Mouse (Mus musculus) gastrocnemius, adult 18-20 months (tissue): ENCODE measurements around the gene Gse1. TPM values are rescaled to one million over a fixed set of nuclear protein-coding genes. Genes with fewer than 3 reads are reported as not detected.

Experiments used
- DNase-seq: peaks from one replicate; pipeline ENCODE4 v3.0.0; 2021; ENCODE audit warnings: low spot score
- total RNA-seq, 2 experiments: library from RNA; stranded (reverse); gene quantifications; 2 replicates each; pipeline ENCODE4 v1.2.3; 2021

Gse1 gene
- total RNA-seq, 2 experiments from 2014 or later: 28.9 to 32.6 TPM

DNA sequence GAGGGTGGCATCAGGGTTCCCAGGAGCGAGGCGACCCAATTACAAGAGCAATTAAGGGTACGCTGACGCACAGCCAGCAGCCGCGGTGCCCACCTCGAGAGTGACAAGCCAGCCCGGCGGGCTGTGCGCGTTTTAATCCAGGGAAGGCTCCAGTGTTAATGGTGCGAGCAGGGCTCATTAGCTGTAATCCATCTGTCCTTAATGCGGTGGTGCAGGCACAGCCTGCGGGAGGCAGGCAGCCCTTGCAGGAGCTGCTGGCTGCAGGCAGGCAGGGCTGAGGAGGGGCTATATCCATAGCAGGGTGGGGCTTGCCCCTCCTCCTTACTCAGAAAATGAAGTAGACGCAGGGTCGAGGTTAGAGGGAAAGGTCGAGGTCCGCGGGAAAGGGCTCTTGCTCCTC, 211.1 kb downstream of the Gse1 start:
- DNase-seq: no peak

DNA sequence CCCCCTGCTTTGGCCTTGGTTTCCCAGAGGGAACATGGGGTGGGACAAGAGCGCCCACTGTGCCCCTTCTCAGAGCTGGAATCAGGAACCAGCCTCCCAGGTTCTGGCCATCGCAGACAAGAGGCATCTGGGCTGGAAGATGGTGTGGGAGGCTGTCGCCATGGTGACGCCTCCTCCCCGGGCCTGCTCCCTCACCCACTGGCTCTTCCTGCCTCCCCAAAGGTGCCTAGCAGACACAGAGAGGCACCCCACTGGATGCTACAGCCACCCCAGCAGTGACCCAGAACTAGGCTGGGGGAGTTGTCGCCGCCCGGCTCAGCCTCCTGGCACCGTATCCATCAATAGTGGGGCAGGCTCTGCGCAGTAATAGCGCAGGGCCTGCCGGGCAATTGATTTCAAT, 212.5 kb downstream of the Gse1 start:
- no peak for DNase-seq

- no peak for DNase-seq
Measured at GRCm38 (mm10) chr8:120441637-120442036, 213.4 kb downstream of the Gse1 start.

DNA sequence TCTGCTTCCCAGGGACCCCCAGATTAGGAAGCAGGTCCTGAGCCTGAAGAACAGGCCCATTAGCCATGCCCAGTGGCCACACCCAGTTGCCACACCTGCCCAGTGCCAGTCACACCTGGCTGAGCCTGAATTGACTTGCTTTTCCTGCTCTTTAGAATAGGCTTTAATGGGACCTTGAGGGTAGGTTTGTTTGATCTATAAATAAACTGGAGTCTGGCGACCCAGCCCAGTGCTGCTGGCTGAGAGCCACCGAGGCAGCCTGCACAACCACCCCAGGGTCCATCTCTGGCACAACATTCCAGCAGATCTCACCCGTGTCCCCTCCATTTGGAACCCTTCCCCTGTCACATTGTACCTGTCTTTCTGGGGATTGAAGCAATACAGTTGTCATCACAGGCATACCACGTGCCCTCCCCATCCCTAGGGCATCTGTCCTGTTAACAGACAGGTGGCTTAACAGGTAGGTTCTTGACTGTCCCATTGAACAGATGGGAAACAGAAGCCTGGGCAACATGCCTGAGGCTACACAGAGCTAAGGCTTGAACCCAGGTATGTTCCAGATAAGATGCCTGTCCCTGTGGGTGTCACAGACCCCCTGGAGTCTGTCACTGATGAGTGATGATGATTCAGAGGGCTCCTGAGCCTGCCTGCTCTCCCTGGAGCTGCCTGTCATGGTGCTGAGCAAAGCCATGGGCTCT, 214.2 kb downstream of the Gse1 start:
- DNase-seq: no peak

- DNase-seq: no peak
Measured at GRCm38 (mm10) chr8:120445249-120445648, 217.0 kb downstream of the Gse1 start.

DNA sequence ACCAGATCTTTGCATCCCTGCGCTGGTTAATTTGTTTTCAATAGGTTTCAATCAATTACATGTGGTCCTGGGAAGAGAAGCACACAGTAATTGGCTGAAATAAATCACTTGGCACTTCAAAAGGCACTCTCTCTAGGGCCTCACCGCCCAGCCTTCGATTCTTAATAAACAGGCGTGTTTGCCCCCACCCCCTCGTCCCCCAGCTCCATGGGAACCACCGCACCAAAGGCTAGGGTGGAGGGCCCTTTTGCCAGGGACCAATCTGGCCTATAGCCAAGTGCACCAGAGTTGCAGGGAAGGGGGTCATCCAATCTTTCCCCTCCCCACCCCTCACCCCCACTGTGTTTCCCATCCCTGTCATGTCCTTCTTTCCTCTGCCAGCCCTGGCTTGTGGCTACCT, 219.9 kb downstream of the Gse1 start:
- no peak for DNase-seq

- DNase-seq: peak; percentile 47
Measured at GRCm38 (mm10) chr8:120449139-120449538, 220.9 kb downstream of the Gse1 start.

DNA sequence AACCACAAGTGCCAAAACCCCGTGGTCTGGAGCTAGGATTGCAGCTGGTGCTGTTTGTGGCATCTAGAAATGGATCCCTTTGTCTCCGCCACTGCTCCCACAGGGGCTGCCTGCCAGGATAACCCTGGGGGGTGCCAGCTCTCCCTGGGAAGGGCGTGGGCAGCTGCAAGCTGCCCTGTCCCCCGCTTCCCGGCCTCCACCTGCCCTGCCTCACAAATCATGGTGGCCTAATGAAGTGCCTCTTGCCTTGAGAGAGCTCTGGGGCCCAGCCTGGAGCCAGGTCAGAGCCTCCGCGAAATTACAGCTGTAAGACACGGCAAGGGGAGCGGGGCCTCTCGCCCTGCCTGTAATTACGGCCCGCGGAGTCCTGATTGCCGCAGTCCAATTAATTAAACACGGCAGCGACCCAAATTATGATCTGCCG, 221.4 kb downstream of the Gse1 start:
- peak; percentile 79 for DNase-seq

- no peak for DNase-seq
Measured at GRCm38 (mm10) chr8:120452111-120452510, 223.9 kb downstream of the Gse1 start.

- no peak for DNase-seq
Measured at GRCm38 (mm10) chr8:120454404-120454803, 226.1 kb downstream of the Gse1 start.

GRCm38 (mm10) chr8:120460375-120460774, 232.1 kb downstream of the Gse1 start:
- no peak for DNase-seq

DNA sequence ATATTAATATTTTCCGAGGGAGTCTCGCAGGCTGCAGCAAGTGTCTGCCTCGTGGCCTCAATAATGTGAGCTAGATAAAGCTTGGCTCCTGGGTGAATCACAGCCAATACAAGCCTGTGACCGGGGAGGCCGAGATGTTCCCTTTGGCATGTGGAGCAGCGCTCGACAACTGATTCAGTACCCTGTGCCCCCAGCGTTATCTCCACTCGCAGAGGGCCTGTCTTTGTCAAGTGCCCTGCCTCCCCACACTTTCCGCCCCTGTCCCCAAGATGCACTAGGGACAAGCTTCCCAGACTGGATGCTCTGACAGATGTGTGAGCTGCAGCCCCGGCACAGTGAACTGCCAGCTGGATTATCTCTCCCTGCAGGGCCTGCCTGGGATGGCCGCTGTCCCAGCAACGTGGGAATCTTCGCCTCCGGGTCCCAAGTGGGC, 233.9 kb downstream of the Gse1 start:
- DNase-seq: no peak

DNA sequence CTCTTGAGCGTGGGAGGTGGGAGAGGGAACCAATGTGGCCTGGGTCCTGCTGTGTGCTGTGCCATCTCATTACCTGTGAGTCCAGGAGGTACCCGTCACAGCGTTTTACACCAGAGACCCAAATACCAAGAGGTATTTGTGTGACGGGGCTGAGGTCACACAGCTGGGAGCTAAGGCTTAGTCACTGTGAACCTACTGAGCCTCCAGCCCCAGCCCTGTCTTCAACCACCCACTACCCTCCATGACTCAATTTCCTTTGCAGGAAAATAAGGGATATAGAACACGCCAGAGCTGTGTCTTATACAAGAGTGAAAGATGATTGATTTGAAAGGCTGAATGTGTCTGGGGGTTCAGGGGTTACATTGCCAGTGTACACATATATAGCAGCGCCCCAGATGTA, 234.4 kb downstream of the Gse1 start:
- DNase-seq: no peak

DNA sequence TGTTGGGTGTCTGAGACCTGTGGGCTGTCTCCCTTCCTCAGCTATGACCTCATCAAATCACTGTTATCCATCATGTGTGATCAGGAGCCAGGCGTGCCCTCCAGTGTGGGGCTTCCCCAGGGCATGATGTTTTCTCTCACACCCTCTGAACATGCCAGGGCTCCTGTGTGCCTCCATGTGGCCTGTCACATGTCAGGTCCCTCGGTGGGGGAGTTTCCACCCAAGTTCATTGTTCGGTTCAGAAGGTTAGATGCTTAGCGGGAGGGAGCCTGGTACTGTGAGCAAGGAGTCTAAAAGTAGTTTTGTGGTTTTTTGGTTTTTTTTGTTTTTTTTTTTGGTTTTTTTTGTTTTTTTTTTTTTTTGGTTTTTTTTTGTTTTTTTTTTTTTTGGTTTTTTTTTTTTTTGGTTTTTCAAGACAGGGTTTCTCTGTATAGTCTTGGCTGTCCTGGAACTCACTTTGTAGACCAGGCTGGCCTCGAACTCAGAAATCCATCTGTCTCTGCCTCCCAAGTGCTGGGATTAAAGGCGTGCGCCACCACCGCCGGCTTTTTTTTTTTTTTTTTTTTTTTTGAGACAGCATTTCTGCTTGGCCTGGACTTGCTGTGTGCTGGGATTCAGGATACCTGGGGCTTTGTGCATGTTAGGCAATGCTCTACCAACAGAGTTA, 235.8 kb downstream of the Gse1 start:
- DNase-seq: no peak

GRCm38 (mm10) chr8:120464585-120464937, 236.3 kb downstream of the Gse1 start:
- DNase-seq: no peak

DNA sequence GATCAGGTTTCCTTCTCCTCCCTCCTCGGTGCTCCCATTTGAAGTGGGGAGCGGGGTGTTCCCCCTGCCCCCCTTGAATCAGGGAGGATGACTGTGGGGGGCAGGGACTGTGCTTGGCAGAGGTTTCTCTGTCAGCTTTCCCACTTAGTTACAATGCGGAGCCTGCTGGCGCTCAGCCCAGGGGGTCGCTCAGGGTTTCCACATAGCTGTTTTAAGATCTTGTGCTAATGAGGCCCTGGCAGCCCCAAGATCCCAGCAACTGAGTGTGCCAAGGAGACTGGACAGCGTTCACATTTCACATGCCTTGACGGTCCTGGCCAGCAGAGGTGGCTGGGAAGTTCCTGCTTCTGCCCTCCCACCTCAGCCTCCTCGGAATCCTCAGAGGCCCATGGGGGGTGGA, 237.5 kb downstream of the Gse1 start:
- no peak for DNase-seq

DNA sequence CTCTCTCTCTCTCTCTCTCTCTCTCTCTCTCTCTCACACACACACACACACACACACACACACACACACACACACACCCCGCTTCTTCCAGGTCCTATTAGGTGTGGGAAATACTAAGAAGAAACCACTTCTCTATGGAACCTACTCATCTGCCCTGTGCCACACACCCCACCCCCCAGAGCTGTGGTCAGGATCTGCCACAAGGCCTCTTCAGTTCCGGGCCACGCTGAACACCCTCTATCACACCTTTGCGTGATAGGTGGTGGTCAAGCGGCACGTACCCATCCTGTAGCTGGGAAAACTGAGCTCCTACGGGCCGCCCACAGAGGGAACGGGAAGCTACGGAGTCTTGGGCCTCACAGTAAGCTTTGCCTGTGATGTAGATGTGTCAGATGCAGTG, 238.0 kb downstream of the Gse1 start:
- no peak for DNase-seq

GRCm38 (mm10) chr8:120467598-120467997, 239.3 kb downstream of the Gse1 start:
- DNase-seq: no peak

GRCm38 (mm10) chr8:120470170-120470569, 241.9 kb downstream of the Gse1 start:
- DNase-seq: no peak

DNA sequence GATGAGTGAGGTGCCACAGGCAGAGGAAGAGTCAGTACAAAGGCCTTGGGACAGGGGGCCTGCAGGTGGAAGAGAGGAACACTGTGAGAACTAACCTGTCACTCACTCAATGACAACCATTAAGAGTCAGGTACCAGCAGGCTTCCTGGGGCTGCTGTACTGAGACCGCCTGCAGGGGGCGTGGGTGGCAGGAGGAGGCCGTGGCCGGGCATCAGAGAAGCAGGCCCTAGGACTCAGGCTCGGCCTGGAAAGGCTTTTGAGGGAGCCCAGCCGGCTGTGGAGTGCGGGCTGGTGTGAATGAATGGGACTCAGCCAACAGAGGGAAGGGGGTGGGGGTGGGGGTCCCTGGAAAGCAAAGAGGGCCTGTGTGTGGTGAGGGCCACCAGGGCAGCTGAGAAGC, 242.9 kb downstream of the Gse1 start:
- no peak for DNase-seq

DNA sequence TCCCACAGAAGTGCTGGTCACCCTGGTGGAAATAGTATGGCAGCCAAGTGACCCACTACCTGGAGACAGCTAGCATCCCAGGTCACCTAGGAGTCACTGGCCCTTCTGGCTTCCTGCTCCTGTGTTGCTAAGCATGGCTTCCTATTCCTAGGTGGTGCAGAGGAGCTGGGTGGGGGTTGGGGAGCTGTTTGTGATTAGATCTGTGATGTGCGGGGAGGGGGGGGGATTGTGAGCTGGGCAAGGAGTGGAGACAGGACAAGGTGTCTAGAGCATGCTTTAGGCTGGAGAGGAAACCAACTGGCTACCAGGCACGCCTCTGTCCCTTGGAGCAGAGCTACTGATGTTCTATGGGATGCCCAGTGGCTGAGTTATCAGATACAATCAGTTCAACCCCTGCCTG, 243.5 kb downstream of the Gse1 start:
- no peak for DNase-seq

DNA sequence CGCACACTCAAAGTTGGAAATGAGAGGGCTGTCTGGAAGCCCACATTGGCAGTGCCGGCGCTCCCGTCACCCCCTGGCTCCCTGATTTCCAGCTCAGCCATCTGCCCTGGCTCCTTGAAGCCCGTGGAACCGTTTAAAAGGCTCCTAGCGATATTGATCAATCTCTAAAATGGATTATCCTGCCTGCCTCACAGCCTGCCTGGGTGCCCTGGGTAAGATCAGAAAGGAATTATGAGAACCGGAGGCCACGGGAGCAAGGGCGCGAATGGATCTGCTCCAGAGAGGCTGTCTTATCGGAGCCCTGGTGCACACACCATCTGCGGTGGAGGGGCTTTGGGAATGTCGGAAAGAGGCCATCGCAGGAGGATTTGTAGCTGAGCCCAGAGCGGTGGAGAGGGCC, 244.0 kb downstream of the Gse1 start:
- no peak for DNase-seq

DNA sequence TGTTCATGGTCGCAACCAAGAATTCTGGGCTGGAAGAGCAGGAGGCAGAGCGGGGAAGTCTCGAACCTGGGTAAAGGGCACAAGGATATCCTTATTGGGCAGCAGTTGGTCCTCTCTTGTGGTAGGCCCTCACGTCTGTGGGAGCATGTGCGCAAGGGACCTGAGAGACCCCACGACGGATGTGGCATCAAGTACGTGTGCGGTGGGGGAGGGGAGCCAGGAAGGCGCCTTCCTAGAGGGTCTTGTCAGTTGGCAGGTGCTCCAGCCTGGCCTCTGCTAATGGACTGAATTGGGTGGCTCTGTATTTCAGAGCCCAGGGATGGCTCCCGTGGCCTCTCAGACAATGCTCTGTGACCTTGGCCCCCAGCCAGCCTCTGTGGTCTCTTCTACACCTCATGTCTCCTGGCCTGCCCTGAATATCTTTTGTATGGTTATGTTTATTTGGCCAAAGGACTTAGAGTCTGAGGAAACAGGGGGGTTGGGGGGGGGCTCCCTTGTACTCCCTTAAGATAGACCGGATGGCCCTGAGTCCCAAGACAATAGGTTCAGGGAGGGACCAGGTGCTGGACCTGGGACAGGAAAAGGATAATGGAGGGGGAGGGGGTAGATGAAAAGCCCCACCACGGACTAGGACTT, 245.6 kb downstream of the Gse1 start:
- DNase-seq: no peak
